Mouse (Mus musculus) CH12.LX (cell line): ENCODE results near the gene Gpr155. TPM values are rescaled to one million over a fixed set of nuclear protein-coding genes. Genes with fewer than 3 reads are reported as not detected.

Source experiments
- DNase-seq: peaks from one replicate; pipeline ENCODE4 v3.0.0-alpha.2; 2013; ENCODE audit errors: extremely low read depth
- H3K27ac ChIP-seq: 2 replicates; pipeline ENCODE4 v1.5.1; 2012; ENCODE audit warnings: low read depth, mild to moderate bottlenecking, control low read depth, moderate library complexity; ENCODE audit not compliant: insufficient read depth
- H3K27me3 ChIP-seq: replicated peaks from 2 replicates; pipeline ENCODE3; 2012; ENCODE audit warnings: inconsistent platforms
- H3K36me3 ChIP-seq, 2 experiments: replicated peaks in 1 of 2; 2 replicates each; pipeline versions ENCODE3 to v1.6.1; 2012; ENCODE audit warnings: inconsistent platforms in 1 of 2, low read length in 1 of 2, mild to moderate bottlenecking in 1 of 2, mixed read lengths in 1 of 2, moderate library complexity in 1 of 2; ENCODE audit not compliant: control insufficient read depth in 1 of 2, insufficient read depth in 1 of 2
- H3K4me1 ChIP-seq, 2 experiments: 2 replicates each; pipeline ENCODE4 v1.6.1; 2012; ENCODE audit warnings: inconsistent platforms in 1 of 2, moderate library complexity in 1 of 2; ENCODE audit not compliant: insufficient read depth in 2 of 2, control insufficient read depth in 1 of 2
- H3K4me2 ChIP-seq: 2 replicates; pipeline ENCODE4 v1.6.1; 2012; ENCODE audit warnings: low read depth, mild to moderate bottlenecking, control low read depth; ENCODE audit not compliant: poor library complexity, insufficient read depth, severe bottlenecking
- H3K4me3 ChIP-seq, 3 experiments: fragments of 150-350 bp in 1 of 3; sonication (generic) in 1 of 3; replicated peaks in 1 of 3; 2 replicates each; pipeline versions ENCODE3 to v1.5.1; 2011 to 2012; ENCODE audit warnings: low read depth in 2 of 3, low read length in 2 of 3, mild to moderate bottlenecking in 2 of 3, moderate library complexity in 2 of 3, control low read depth in 1 of 3, improper control_type of control experiment in 1 of 3, inconsistent platforms in 1 of 3, mixed read lengths in 1 of 3; ENCODE audit not compliant: poor library complexity in 1 of 3
- H3K79me2 ChIP-seq: replicated peaks from 2 replicates; pipeline ENCODE4 v1.6.1; 2012; ENCODE audit warnings: mild to moderate bottlenecking, moderate library complexity; ENCODE audit not compliant: control insufficient read depth, poor library complexity, insufficient read depth, severe bottlenecking; ENCODE audit errors: extremely low read depth
- H3K9ac ChIP-seq: 2 replicates; pipeline ENCODE4 v1.6.1; 2012; ENCODE audit warnings: low read depth, mild to moderate bottlenecking, control low read depth, moderate library complexity; ENCODE audit not compliant: insufficient read depth
- H3K9me3 ChIP-seq: replicated peaks from 2 replicates; pipeline ENCODE3; 2012; ENCODE audit warnings: low read length, inconsistent platforms, mixed read lengths
- BHLHE40 ChIP-seq: IDR thresholded peaks from 2 replicates; pipeline ENCODE4 v1.6.1; 2011; ENCODE audit warnings: mild to moderate bottlenecking, low read depth, low read length, improper control_type of control experiment
- CHD1 ChIP-seq: IDR thresholded peaks from 2 replicates; pipeline ENCODE4 v1.6.1; 2012; ENCODE audit warnings: low read depth, low read length, improper control_type of control experiment, inconsistent platforms
- CTCF ChIP-seq, 2 experiments: IDR thresholded peaks in 1 of 2; conservative IDR thresholded peaks in 1 of 2; 2 replicates each; pipeline ENCODE4 v1.5.1; 2011 to 2012; ENCODE audit warnings: low read depth in 2 of 2, low read length in 2 of 2, improper control_type of control experiment in 1 of 2, inconsistent platforms in 1 of 2, mild to moderate bottlenecking in 1 of 2, moderate library complexity in 1 of 2
- E2F4 ChIP-seq: IDR thresholded peaks from 2 replicates; pipeline ENCODE4 v1.6.1; 2011; ENCODE audit warnings: low read depth, low read length, improper control_type of control experiment; ENCODE audit not compliant: insufficient replicate concordance
- ETS1 ChIP-seq: conservative IDR thresholded peaks from 2 replicates; pipeline ENCODE4 v1.6.1; 2012; ENCODE audit warnings: low read depth, mild to moderate bottlenecking, inconsistent platforms, low read length, improper control_type of control experiment, moderate library complexity
- GABPA ChIP-seq: IDR thresholded peaks from 2 replicates; pipeline ENCODE4 v1.6.1; 2012; ENCODE audit warnings: low read depth, low read length, improper control_type of control experiment, inconsistent platforms; ENCODE audit not compliant: insufficient replicate concordance
- JUN ChIP-seq: IDR thresholded peaks from 2 replicates; pipeline ENCODE4 v1.6.1; 2011; ENCODE audit warnings: low read depth, mild to moderate bottlenecking, low read length, improper control_type of control experiment, moderate library complexity; ENCODE audit not compliant: insufficient read depth
- JUND ChIP-seq: conservative IDR thresholded peaks from 2 replicates; pipeline ENCODE4 v1.6.1; 2011; ENCODE audit warnings: low read depth, low read length, improper control_type of control experiment
- MAX ChIP-seq: IDR thresholded peaks from 2 replicates; pipeline ENCODE4 v1.6.1; 2011; ENCODE audit warnings: low read length, improper control_type of control experiment
- MAZ ChIP-seq: IDR thresholded peaks from 2 replicates; pipeline ENCODE4 v1.6.1; 2012; ENCODE audit warnings: low read depth, mild to moderate bottlenecking, inconsistent platforms, low read length, improper control_type of control experiment, moderate library complexity
- NELFE ChIP-seq: IDR thresholded peaks from 2 replicates; pipeline ENCODE4 v1.6.1; 2011; ENCODE audit warnings: low read depth, low read length, improper control_type of control experiment
- POLR2AphosphoS2 ChIP-seq: IDR thresholded peaks from 2 replicates; pipeline ENCODE4 v1.6.1; 2011; ENCODE audit warnings: low read depth, low read length, improper control_type of control experiment
- RCOR1 ChIP-seq: conservative IDR thresholded peaks from 2 replicates; pipeline ENCODE4 v1.6.1; 2012; ENCODE audit warnings: low read depth, mild to moderate bottlenecking, inconsistent platforms, low read length, improper control_type of control experiment
- TBP ChIP-seq: conservative IDR thresholded peaks from 2 replicates; pipeline ENCODE4 v1.6.1; 2011; ENCODE audit warnings: low read depth, low read length, improper control_type of control experiment
- TCF12 ChIP-seq: IDR thresholded peaks from 2 replicates; pipeline ENCODE4 v1.6.1; 2014; ENCODE audit warnings: low read depth, mild to moderate bottlenecking, inconsistent platforms, low read length, improper control_type of control experiment
- USF1 ChIP-seq: IDR thresholded peaks from 2 replicates; pipeline ENCODE4 v1.6.1; 2014; ENCODE audit warnings: low read depth, mild to moderate bottlenecking, inconsistent platforms, low read length, improper control_type of control experiment
- USF2 ChIP-seq: conservative IDR thresholded peaks from 2 replicates; pipeline ENCODE4 v1.6.1; 2011; ENCODE audit warnings: low read depth, low read length, improper control_type of control experiment
- ZMIZ1 ChIP-seq: IDR thresholded peaks from 2 replicates; pipeline ENCODE4 v1.6.1; 2012; ENCODE audit warnings: low read depth, mild to moderate bottlenecking, inconsistent platforms, low read length, improper control_type of control experiment
- ZNF384 ChIP-seq: IDR thresholded peaks from 2 replicates; pipeline ENCODE4 v1.6.1; 2012; ENCODE audit warnings: low read depth, low read length, improper control_type of control experiment, inconsistent platforms
- dilution Hi-C: fragments of 300-500 bp; cut with MboI; formaldehyde crosslinking; loops from 2 replicates; pipeline ENCODE4 v1.14.3; 2020; ENCODE audit warnings: low sequenced_read_pairs; ENCODE audit not compliant: extremely low pct_unique_long_range_greater_than_20kb, extremely low pct_ligation_motif_present
- in situ Hi-C: fragments of 300-500 bp; cut with MboI; formaldehyde crosslinking; loops from 3 replicates; pipeline ENCODE4 v1.14.3; 2019; ENCODE audit warnings: low sequenced_read_pairs, low pct_ligation_motif_present, low pct_unique_long_range_greater_than_20kb, mixed read lengths
- polyA plus RNA-seq: library from polyadenylated mRNA; unstranded; fragments of >175 nt; gene quantifications from 2 replicates; pipeline ENCODE4 v1.2.1, GENCODE M21; 2012; ENCODE audit warnings: low read depth; ENCODE audit not compliant: insufficient read length
- total RNA-seq, 2 experiments: library from RNA; depleted of rRNA; stranded (reverse); fragments of 300-350 nt in 1 of 2; fragments of >200 nt in 1 of 2; gene quantifications; 2 replicates each; pipeline ENCODE4 v1.2.3; 2012 to 2014

Gpr155 gene
- total and polyA plus RNA-seq, 3 experiments = 3.0 to 5.7 (median 3.2) TPM

- Histone ChIP-seq H3K4me3 (no peak overlapping the region), H3K9ac (no peak overlapping the region)
- in situ Hi-C loops = no loop called here
- no peak for TF ChIP-seq NELFE
- TF ChIP-seq RCOR1 = no peak
- TF ChIP-seq TCF12 = no peak
- TF ChIP-seq ETS1 = no peak
- no peak for TF ChIP-seq E2F4
- TF ChIP-seq TBP = no peak
- no peak for TF ChIP-seq GABPA
- TF ChIP-seq POLR2AphosphoS2 = no peak
- TF ChIP-seq CHD1 = no peak
- no peak for TF ChIP-seq USF1
- no peak for TF ChIP-seq MAZ
- no peak for TF ChIP-seq ZNF384
- TF ChIP-seq MAX = no peak
- no peak for TF ChIP-seq JUN
- no peak for TF ChIP-seq CTCF (conservative IDR thresholded peaks at IDR 0.05 in 1 of 2, IDR thresholded peaks at IDR 0.05 in 1 of 2; ENCODE audit: low read depth in 2 of 2, low read length in 2 of 2)
- TF ChIP-seq, all 38 proteins: peak for 0
- Histone ChIP-seq H3K9me3 (peaks cover 8% of the 10 kb centered on the region), H3K4me1 (peaks cover 0 to 7% of the 10 kb centered on the region in 2 experiments; a peak in 2 of 4 replicates), H3K4me2 (no peak overlapping the region), H3K36me3 (peaks cover 75 to 92% of the 10 kb centered on the region in 2 experiments), H3K79me2 (no peaks in the 10 kb centered on the region), H3K27ac (no peak overlapping the region), H3K27me3 (no peaks in the 10 kb centered on the region)
- dilution Hi-C loops = no loop called here
- DNase-seq = no peak
Observed at GRCm38 (mm10) chr2:73435847-73436246, 49.5 kb upstream of the Gpr155 start.

GRCm38 (mm10) chr2:73431959-73432396 lies 45.6 kb upstream of the Gpr155 start:
- Histone ChIP-seq H3K4me2 (no peak overlapping the region), H3K9ac (no peak overlapping the region), H3K36me3 (peaks cover 61 to 88% of the 10 kb centered on the region in 2 experiments)

More at GRCm38 (mm10) chr2:73431959-73432396, 45.6 kb upstream of the Gpr155 start:
- H3K4me3 ChIP-seq = no peak overlapping the region
- H3K27ac ChIP-seq = no peak overlapping the region
- no peak for TF ChIP-seq BHLHE40
- no peak for TF ChIP-seq JUND
- TF ChIP-seq ZMIZ1 = 0 out of 2 replicates have a peak, but pooled peaks have one; percentile 35
- TF ChIP-seq USF2 = no peak
- in situ Hi-C loops = no loop called here
- H3K27me3 ChIP-seq = no peaks in the 10 kb centered on the region
- no peaks in the 10 kb centered on the region for H3K79me2 ChIP-seq
- no peaks in the 10 kb centered on the region for H3K9me3 ChIP-seq
- dilution Hi-C loops = no loop called here
- H3K4me1 ChIP-seq = peaks cover 0 to 7% of the 10 kb centered on the region in 2 experiments; a peak in 2 of 4 replicates
- no peak for DNase-seq
